Mouse (Mus musculus) layer of hippocampus, adult 8-10 months (tissue): Measurements from ENCODE around the gene Cradd. TPM values are rescaled to one million over a fixed set of nuclear protein-coding genes. Genes with fewer than 3 reads are reported as not detected.

Experiments
- DNase-seq, 2 experiments: peaks; one replicate each; pipeline ENCODE4 v3.0.0; 2022; ENCODE audit warnings: low spot score in 2 of 2
- total RNA-seq, 4 experiments: library from RNA; stranded (reverse); gene quantifications; 2 replicates each; pipeline ENCODE4 v1.2.4; 2022

Gene Cradd
- total RNA-seq, 4 experiments from 2014 or later: 6.4 to 10.0 (median 8.0) TPM

DNA sequence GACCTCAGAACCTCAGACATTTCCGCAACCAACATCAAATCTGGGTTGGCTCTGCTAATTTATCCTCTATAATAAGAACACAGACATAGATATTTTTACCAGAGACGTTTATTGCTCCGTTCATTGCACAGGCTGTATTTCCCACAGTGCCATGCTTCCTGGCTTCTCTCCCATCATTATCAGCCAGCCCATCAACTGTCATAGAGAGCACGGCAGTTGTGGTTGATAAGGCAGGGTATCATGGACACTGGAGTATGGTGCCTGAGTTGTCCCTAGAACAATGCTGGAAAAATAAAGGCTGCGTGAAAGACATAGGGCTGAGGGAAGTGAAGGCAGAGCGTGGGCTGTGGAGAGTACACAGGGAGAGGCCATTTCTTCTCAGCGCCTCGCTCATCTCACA, 116.5 kb downstream of the Cradd start:
- DNase-seq: no peak

DNA sequence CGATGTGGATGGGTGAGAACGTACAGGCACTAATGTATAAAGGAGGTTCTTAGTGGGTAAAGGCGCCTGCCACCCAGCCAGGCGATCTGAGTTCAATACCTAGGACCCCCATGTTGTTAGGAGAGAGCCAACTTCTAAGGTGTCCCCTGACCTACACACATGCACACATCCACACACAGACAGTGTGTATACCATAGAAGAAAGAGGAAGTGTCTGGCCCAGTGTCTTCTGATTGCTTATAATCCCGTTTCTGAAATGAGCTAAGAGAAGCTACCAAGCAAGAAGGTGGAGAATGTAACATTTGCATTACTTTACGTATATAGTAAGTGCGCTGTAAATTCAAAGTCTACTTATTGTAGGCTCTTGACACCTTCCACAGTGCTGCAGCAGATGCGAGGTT, 122.4 kb downstream of the Cradd start:
- DNase-seq: no peak

DNA sequence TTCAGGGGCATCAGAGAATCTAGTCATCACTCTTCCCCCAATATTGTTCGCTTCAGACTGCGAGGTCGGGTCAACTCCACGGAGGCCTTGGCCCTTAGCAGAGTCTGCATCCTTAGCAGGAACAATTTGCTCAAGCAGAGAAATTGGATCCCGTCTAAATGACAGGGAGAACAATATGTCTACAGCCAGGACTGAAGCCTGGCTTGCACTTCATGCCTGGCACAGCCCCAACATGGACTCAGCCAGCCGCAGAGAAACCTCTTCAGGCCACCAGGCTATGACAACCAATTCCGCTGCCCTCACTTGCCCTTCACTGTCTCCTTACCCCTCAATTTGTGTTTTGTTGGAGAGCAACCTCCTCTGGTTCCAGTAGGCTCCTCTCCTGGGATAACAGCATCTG, 123.6 kb downstream of the Cradd start:
- no peak for DNase-seq

DNA sequence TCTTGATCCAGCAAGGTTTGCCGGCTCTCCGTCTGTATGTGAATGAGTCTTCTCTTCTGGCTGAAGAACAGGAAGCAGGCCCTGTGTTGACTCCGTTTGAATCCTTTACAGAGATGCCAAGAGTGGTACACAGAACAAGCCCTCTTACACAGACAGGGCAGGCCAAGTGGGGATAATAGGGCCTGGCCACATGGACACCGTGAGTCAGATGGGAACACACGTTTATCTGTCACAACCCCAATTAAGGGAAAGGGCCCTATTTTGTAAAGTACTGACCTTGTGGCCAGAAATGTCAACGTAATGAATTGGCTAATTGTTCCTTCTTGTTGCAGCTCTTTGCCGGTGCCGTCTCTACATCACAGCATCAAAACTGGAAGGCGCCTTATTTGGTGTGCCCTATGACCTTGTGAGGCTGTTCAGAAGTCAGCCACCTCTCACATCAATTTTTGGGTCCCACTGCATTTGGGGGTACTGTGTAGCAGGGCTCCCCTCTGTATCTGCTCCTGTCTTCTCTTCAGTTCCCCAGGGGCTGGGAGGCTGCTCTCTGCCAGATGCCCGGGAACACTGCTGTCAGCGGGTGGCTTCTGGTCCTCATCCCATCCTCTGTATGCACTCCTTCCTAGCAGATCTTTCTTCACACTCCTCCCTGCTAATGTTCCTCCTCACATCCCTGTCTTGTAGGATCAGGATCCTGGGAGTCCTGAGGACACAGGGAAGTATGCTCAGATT, 124.2 kb downstream of the Cradd start:
- DNase-seq: no peak

DNA sequence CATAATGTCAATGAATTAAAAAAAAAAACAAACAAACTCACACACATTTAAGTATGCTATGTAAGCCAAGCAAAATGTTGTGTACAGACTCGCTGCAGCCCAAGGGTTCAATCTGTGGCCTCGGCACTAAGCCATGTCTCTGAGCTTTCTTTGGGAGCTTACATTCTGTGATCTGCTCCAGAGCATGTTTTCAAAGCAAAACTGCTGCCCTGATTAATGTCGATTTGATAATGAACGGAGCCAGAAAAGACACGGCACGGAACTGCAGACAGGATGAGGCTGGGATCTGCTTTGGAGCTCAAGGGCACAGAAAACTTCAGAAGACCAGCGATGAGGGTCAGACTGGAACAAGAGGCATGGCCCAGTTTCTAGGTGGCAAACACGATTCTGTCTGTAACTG, 126.6 kb downstream of the Cradd start:
- no peak for DNase-seq

DNA sequence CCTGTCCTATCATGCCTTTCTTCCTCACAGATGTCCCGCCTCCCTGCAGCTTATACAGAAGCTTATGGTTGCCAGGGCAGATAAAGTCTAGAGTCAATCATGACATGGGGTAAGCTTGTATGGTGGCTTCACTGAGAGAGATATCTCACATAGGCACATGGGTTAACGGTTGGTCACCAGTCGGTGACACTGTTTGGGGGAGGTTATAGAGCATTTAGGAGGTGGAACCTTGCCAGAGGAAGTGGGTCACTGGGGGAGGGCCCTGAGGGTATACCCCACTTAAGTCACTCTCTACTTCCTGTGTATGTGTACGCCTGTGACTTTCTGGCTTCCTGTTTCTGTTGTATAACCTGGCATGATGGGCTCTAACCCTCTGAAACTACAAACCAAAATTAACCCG, 128.2 kb downstream of the Cradd start:
- DNase-seq: no peak

DNA sequence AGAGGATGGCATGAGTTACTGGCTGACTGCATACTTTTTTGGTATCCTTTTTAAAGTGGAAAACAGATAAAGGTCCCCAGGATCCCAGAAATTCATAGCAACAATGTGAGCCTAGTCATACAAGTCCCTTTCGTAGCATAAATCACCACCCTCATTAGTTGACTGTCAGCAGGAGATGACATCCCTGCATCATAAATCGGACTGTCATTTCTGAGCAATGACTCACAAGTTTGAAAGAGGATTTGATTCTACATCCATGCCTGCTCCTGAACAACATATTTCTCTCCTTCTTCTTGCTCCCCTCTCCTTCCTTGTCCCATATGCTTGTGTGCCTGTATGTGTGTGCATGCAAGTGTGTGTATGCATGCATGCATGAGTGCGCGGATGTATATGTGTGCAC, 129.2 kb downstream of the Cradd start:
- no peak for DNase-seq

DNA sequence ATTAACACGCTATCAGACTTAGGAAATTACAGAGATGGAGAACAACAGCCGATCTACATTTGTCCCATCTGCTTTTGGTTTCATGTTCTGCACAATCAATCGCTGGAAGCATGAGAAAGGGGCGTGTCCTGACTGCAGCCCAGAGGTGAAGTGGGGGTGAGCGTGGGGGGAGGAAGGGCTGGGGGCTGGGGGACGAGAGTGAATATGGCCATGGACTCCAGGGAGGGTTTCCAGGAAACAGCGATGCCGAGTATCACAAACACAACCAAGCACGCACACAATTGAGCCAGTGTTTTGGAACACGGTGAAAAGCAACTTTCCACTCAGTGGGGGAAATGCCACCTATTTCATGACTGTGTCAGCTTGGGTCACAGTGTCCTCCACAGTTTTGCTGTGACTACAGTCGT, 130.1 kb downstream of the Cradd start:
- DNase-seq: no peak

DNA sequence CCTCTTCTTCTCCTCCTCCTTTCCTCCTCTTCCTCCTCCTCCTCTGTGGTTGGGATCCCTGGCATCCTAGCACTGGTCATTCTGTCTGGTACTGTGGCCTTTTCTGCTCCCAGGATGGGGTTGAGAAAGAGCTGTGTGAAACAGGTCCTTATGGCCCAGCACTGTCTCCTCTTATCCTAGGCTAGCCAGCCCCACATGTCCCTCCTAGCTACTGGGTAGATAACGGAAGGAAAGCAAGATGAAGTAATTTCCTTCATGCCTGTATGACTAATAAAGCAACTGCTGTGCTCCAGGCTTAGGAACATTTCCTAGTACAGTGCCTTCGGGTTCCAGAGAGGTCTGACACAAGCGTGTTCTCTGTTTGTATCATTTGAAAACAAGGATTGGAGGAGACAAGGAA, 132.1 kb downstream of the Cradd start:
- no peak for DNase-seq

DNA sequence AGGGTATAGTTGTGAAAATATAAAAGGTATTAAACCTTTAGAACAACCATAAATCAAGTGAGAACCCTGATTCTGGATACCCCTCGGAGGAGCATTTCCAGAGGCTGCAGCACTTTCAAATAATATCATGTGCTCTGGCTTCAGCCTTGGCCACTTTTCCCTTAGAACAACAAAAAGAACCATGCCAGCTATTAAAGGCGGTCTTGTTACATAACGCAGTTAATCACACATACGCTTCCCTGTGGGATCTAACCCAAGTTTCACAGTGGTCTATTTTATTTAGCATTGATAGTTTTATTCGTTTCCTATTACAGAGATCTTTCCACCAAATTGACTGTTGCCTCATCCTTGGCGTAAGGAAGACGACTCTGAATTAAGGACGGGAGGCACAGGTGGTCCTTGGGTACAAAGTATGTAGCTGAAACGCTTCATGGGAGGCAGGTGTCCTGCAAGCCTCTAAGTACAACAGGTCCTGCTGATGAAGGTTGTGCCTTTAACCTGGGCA, 132.7 kb downstream of the Cradd start:
- DNase-seq: no peak

DNA sequence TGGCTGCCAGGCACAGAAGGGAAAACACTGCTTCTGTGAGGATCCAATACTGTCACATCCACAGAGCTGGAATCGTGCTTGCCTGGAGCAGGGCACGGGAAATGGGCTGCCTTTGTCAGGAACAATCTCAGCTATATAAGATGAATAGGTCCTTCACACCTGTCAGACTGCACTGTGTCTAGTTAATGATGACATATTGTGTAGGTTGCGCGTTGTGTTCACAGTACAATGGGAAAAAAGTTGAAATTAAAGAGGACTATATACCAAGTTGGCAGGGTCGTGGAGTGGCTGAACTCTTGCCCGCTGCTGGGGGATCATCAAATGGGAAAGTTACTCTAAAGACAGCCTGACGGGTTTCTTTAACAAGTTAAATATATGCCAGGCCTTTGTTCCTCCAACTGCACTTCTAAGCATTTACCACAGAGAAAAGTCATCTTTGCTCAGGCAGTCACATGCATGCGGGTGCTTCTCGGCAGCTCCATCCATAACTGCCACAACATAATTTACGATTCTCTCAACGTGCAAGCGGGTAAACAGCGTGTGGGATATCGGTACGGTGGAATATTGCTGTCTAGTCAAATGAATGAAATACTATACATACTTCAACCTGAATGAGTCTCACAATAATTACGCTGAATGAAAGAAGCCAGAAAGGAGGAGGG, 134.3 kb downstream of the Cradd start:
- no peak for DNase-seq

DNA sequence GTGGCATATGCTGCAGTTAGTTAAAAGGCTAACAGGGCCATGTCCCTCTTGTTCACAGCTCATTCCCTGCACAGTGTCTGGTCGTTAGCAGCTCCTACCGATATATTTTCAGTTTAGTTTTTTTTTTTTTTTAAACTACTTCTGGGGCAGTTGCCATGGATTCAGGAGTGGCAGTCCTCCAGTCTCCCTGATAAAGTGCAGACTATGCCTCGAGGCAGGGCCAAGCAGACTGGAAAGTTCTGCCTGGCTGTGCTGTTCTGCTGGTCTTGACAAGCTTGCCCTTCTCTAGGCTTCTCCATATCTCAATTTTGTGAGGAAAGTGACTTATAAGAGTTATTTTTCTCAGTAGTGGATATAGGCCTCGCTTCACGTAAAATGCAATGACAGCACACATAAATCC, 139.7 kb downstream of the Cradd start:
- DNase-seq: no peak

DNA sequence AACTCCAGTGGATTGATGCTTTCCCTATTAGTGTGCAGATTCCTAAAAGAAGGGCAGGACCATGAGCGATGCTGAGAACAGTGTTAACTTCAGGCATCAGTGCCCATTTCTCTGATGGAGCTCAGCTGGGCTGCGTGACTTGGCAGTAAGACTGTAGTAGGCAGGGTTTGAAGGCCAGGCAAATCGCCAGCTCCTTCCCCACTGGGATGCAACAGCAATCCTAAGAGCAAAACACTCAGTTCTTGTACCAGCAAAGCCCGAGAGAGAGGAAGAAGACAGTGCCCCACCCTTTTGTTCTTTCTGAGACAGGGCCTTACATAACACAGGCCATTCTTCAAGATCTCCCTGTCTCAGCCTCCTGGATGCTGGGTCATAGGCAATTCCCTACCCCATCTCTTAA, 140.9 kb downstream of the Cradd start:
- DNase-seq: peak; percentile 53 to 81

DNA sequence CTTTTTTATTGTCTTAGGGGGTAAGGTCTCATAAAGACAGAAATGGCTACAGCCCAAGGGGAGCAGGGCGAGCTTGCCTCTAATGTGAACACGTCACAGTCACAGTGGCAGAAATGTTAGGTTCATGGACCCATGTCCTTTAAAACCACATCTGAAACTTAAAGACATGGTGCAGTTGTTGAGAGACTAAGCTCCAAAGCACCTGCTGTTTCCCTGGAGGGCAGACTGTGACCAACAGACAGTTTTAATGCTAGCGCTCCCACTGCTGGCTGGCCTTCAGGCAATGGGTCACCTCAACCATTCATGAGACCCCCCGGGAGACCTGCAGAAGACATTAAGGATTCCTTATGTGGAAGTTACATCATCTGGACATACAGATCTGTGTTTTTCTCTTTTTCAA, 141.5 kb downstream of the Cradd start:
- DNase-seq: no peak

DNA sequence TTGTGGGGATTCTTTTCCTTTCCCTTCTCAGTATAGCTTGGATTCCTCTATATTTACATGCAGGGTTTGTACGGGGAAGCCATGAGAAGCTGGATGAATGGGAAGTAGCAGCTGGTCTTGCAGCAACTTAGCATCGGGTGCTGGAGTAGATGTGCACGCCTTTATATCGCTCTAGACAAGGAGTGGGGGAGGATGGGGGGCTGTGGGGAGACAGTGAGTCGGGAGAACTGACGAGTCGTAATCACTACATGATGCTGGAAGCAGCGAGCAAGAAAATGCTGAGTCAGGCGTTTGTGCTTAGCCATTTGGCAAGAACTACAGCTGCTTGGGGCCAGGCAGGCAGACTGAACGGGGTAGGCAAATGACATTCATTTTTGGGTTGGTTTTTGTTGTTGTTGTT, 142.4 kb downstream of the Cradd start:
- DNase-seq: peak in 1 of 2 experiments; percentile 25

DNA sequence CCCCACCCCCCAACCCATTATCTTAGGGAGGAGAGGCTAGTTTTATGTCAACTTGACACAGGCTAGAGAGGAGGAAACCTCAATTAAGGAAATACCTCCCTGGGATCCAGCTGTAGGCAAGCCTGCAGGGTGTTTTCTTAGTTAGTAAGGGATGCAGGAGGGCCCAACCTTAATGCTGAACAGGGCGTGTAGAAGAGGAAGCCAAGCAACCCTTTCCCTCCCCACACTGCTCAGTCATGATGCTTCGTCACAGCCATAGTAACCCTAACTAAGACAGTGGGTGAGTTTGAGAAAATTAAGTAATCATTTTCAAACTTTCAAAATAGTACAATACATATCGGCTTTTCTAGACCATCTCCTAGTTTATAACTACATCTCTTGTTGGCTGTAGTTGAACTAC, 143.0 kb downstream of the Cradd start:
- no peak for DNase-seq

DNA sequence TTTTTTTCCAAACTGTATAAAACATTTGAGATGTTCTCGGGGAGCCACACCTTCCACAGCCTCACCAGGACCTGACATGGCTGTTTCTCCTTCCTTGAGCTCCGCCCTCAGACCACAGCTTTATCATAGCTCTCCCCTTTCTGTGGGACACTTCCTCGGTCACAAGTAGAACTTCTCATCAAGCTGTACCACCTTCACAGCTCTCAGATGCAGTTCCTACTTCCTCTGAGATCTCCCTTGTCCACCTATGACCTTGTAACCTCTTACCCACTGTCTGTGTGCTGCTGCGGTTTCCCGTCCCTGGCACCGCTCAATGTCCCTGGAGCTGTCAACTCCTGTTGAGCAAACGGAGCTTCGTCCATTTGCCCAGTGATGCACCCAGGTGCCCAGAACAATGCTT, 143.8 kb downstream of the Cradd start:
- DNase-seq: no peak

DNA sequence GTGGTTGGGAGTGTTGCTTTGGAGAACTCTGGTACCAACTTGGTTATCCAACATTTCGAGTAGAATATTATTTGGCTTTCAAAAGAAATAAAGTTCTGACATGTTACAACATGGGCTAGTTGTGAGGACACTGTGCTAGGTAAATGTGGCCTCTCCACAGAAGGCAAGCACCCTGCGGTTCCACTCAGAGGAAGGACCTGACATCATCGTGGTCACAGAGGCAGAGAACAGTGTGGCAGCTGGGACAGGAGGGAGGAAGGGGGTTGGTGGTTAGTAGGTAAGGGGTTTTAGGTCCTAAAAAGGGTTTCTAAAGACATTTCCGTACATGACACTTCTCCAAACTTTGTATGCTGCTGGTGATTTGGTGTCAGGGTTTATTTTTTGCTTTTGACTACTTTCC, 145.1 kb downstream of the Cradd start:
- no peak for DNase-seq

DNA sequence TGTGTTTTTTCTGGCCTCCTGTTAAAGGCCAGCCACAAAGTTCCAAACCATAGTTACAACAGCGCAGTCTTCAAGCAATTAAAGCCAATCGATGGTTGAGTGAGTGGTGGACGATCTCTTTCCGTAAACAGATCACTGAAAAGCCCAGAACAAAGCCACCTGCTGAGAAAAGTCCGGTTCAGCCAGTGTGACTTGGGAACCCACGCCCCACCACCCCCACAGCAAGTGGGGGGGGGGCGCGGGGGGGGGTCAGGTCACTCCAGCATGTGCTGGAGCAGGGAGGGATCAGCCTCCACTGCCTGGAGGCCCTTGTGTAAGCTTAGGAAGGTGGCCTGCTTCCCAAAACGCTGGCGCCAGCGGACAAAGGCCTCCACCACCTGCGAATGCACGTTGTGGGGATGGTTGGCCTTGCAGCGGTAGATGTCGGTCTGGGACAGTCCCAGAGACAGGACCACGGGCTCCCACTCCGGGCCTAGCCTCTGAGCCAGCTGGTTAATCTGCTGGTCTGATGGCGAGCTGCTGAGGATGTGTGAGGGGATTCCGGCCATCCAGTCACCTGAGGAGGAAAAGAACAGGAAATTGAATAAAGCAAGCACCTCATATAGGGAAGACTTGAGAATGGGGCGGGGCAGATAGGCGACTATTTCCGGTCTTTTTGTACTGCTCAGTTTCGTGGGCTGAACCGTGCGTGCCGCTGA, 148.4 kb downstream of the Cradd start:
- DNase-seq: no peak

DNA sequence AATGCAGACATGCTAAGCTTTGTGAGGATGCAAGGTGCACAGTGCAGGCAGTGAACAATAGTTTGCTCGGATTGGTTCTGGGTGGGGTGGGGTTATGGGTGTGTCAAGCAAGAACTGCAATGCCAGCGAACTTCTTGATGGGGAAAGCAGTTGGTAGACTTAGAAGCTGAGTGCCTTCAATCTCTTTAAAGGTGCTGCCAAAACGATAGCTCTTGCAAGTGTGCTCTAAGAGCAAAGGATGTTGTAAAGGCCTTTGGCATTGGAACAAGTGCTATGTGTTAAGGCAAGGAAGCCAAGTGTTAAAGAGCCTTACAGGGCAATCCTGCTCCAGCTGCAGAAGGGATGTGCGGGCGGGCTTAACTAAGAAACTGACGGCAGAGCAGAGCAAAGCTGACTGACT, 149.7 kb downstream of the Cradd start:
- DNase-seq: no peak

DNA sequence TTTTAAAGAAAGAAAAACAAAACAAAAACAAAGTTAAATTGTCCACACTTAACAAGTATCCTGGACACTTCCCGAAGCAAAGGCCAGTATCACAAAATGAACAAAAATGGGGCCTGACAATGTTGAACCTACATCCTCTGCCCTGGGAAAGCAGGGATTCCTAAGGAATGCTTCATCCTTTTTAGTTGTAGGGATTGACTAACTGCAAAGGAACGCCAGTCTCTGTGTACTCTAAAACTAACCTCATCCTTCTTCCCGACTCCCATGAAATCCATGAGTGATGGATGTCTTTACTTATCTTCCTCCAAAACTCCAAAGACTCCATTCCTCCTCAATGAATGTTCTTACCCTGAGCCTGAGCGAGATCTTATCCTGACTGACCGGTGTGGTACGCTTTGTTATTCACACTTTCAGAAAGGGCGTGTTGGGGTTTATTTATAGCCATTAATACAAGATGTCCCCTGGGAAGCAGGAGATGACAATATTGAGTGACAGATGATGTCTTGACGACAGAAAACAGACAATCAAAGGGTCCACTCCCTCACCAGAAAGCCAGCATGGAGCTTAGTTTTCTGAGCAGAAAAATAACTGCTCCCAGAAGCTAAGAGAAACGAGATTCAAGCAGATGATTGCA, 153.1 kb downstream of the Cradd start:
- DNase-seq: no peak

DNA sequence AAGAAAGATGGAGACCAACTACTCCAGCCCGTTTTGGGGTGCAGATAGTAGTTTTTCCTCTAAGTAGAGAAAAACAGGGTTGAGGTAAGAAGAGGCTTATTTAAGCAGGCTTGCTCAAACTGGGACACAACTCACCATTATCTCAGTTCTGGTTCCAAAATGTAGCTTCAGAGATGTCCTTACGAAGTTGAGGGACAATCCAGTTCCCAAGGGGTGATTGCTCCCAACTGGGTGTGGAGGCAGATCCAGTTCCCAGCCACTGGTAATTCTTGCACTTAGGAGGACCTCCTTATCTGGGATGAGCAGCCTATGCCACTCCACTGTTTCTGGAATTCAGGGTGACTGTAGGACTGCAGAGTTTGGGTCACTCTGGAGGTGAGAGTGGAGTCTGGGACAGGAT, 159.0 kb downstream of the Cradd start:
- no peak for DNase-seq
